Mouse (Mus musculus) embryonic facial prominence, embryonic 15.5 days (tissue): Measurements from ENCODE around the gene Cyp4f18. TPM values are rescaled to one million over a fixed set of nuclear protein-coding genes. Genes with fewer than 3 reads are reported as not detected.
A peak's percentile ranks its signal among the peaks of the same experiment; 100 is the strongest.

ENCODE experiments used
- ATAC-seq: fragments of 200-750 bp; cut with Nextera tagmentation; 2 replicates; pipeline ENCODE4 v1.8.0; 2017; ENCODE audit warnings: low read depth, moderate TSS enrichment; ENCODE audit not compliant: insufficient number of reproducible peaks, low FRiP score, low TSS enrichment
- H3K27ac ChIP-seq: fragments of 300-500 bp; sonication (generic); replicated peaks from 2 replicates; pipeline ENCODE4 v1.5.1; 2015; ENCODE audit warnings: mild to moderate bottlenecking, inconsistent platforms
- H3K27me3 ChIP-seq: fragments of 300-500 bp; sonication (generic); 2 replicates; pipeline ENCODE4 v1.6.1; 2015; ENCODE audit warnings: inconsistent platforms
- H3K36me3 ChIP-seq: fragments of 300-500 bp; sonication (generic); 2 replicates; pipeline ENCODE4 v1.6.1; 2015; ENCODE audit warnings: mild to moderate bottlenecking, inconsistent platforms
- H3K4me1 ChIP-seq: fragments of 300-500 bp; sonication (generic); 2 replicates; pipeline ENCODE4 v1.6.1; 2015; ENCODE audit warnings: inconsistent platforms
- H3K4me2 ChIP-seq: fragments of 300-500 bp; sonication (generic); replicated peaks from 2 replicates; pipeline ENCODE4 v1.6.1; 2015; ENCODE audit warnings: mild to moderate bottlenecking, inconsistent platforms
- H3K4me3 ChIP-seq: fragments of 300-500 bp; sonication (generic); replicated peaks from 2 replicates; pipeline ENCODE4 v1.5.1; 2015; ENCODE audit warnings: mild to moderate bottlenecking, inconsistent platforms
- H3K9ac ChIP-seq: fragments of 300-500 bp; sonication (generic); 2 replicates; pipeline ENCODE4 v1.6.1; 2015; ENCODE audit warnings: inconsistent platforms
- H3K9me3 ChIP-seq: fragments of 300-500 bp; sonication (generic); replicated peaks from 2 replicates; pipeline ENCODE4 v1.6.1; 2016; ENCODE audit warnings: inconsistent platforms
- WGBS: fragments of 180-500 bp; shearing (Covaris S2); methylation state at CpG from one replicate; pipeline ENCODE4 v1.1.7; 2015; 5-methylcytosine and 5-hydroxymethylcytosine counted together
- polyA plus RNA-seq: library from polyadenylated mRNA; unstranded; fragments of >200 nt; fragmentation: Nextera tagmentation; extraction: Ambion mirVana; gene quantifications from 2 replicates; pipeline ENCODE4 v1.2.1, GENCODE M21; 2015

The Cyp4f18 gene
- polyA plus RNA-seq, 1 experiment from 2014 or later, result 1.5 TPM

- no peak overlapping the region for H3K4me2 ChIP-seq
- H3K9me3 ChIP-seq, result no peaks in the 10 kb centered on the region
- no peak overlapping the region for H3K27ac ChIP-seq
- ATAC-seq, result no peak
- no peaks in the 10 kb centered on the region for H3K4me1 ChIP-seq
- H3K4me3 ChIP-seq, result no peak overlapping the region
- H3K27me3 ChIP-seq, result no peaks in the 10 kb centered on the region
- H3K9ac ChIP-seq, result no peak overlapping the region
- 65% methylated on average over 3 of the region's 3 CpGs for WGBS
- H3K36me3 ChIP-seq, result no peaks in the 10 kb centered on the region
These were observed 1.2 kb downstream of the Cyp4f18 start for GRCm38 (mm10) chr8:72008134-72008641.

- Histone ChIP-seq H3K36me3 (no peaks in the 10 kb centered on the region), H3K9me3 (no peaks in the 10 kb centered on the region), H3K4me2 (no peak overlapping the region), H3K9ac (no peak overlapping the region), H3K27ac (no peak overlapping the region), H3K27me3 (no peaks in the 10 kb centered on the region), H3K4me3 (no peak overlapping the region), H3K4me1 (no peaks in the 10 kb centered on the region)
- WGBS, result 72% methylated on average over 1 of the region's 1 CpGs
- ATAC-seq, result no peak
These were observed 2.7 kb downstream of the Cyp4f18 start for GRCm38 (mm10) chr8:72006763-72007162.

GRCm38 (mm10) chr8:72005912-72006311 lies 3.5 kb downstream of the Cyp4f18 start:
- H3K36me3 ChIP-seq, result no peaks in the 10 kb centered on the region
- ATAC-seq, result no peak
- H3K4me3 ChIP-seq, result no peak overlapping the region
- no peak overlapping the region for H3K4me2 ChIP-seq
- no peak overlapping the region for H3K9ac ChIP-seq
- no peak overlapping the region for H3K27ac ChIP-seq
- H3K4me1 ChIP-seq, result no peaks in the 10 kb centered on the region
- WGBS, result 83% methylated on average over 3 of the region's 3 CpGs
- H3K27me3 ChIP-seq, result no peaks in the 10 kb centered on the region
- H3K9me3 ChIP-seq, result no peaks in the 10 kb centered on the region

GRCm38 (mm10) chr8:72002942-72003341 lies 6.5 kb downstream of the Cyp4f18 start:
- Histone ChIP-seq H3K4me1 (no peaks in the 10 kb centered on the region), H3K27me3 (no peaks in the 10 kb centered on the region), H3K36me3 (no peaks in the 10 kb centered on the region), H3K9ac (no peak overlapping the region), H3K4me2 (no peak overlapping the region), H3K27ac (no peak overlapping the region), H3K4me3 (no peak overlapping the region), H3K9me3 (no peaks in the 10 kb centered on the region)
- ATAC-seq, result no peak

GRCm38 (mm10) chr8:72000223-72000622 lies 9.2 kb downstream of the Cyp4f18 start:
- no peak for ATAC-seq
- no peak overlapping the region for H3K9ac ChIP-seq
- H3K9me3 ChIP-seq, result no peaks in the 10 kb centered on the region
- 62% methylated on average over 3 of the region's 3 CpGs for WGBS
- no peaks in the 10 kb centered on the region for H3K27me3 ChIP-seq
- no peaks in the 10 kb centered on the region for H3K36me3 ChIP-seq
- H3K4me3 ChIP-seq, result no peak overlapping the region
- H3K27ac ChIP-seq, result no peak overlapping the region
- H3K4me1 ChIP-seq, result no peaks in the 10 kb centered on the region
- no peak overlapping the region for H3K4me2 ChIP-seq

GRCm38 (mm10) chr8:71999434-71999833 lies 10.0 kb downstream of the Cyp4f18 start:
- Histone ChIP-seq H3K4me3 (no peak overlapping the region), H3K27me3 (no peaks in the 10 kb centered on the region), H3K4me2 (no peak overlapping the region), H3K27ac (no peak overlapping the region), H3K9me3 (no peaks in the 10 kb centered on the region), H3K9ac (no peak overlapping the region), H3K36me3 (no peaks in the 10 kb centered on the region), H3K4me1 (no peaks in the 10 kb centered on the region)
- no peak for ATAC-seq
- 89% methylated on average over 1 of the region's 1 CpGs for WGBS

- Histone ChIP-seq H3K4me2 (peak overlapping the region; percentile 60), H3K27me3 (no peaks in the 10 kb centered on the region), H3K36me3 (no peaks in the 10 kb centered on the region), H3K4me3 (peak overlapping the region; percentile 48), H3K27ac (no peak overlapping the region), H3K9ac (0 out of 2 replicates have a peak overlapping the region, but pooled peaks have one; percentile 21), H3K9me3 (no peaks in the 10 kb centered on the region), H3K4me1 (0 out of 2 replicates have a peak, but pooled peaks cover 4% of the 10 kb centered on the region)
- WGBS, result 61% methylated on average over 13 of the region's 13 CpGs
- ATAC-seq, result no peak
These were observed 20.4 kb downstream of the Cyp4f18 start for GRCm38 (mm10) chr8:71988867-71989599.

GRCm38 (mm10) chr8:71988110-71988866 lies 21.1 kb downstream of the Cyp4f18 start:
- Histone ChIP-seq H3K4me2 (peak overlapping the region; percentile 60), H3K4me3 (peak overlapping the region; percentile 48), H3K9me3 (no peaks in the 10 kb centered on the region), H3K27ac (no peak overlapping the region), H3K4me1 (0 out of 2 replicates have a peak, but pooled peaks cover 4% of the 10 kb centered on the region), H3K36me3 (no peaks in the 10 kb centered on the region), H3K9ac (0 out of 2 replicates have a peak overlapping the region, but pooled peaks have one; percentile 21), H3K27me3 (no peaks in the 10 kb centered on the region)
- WGBS, result 15% methylated on average over 24 of the region's 24 CpGs
- ATAC-seq, result no peak

GRCm38 (mm10) chr8:71984601-71985000 lies 24.8 kb downstream of the Cyp4f18 start:
- Histone ChIP-seq H3K4me2 (no peak overlapping the region), H3K27ac (no peak overlapping the region), H3K9ac (no peak overlapping the region), H3K4me1 (0 out of 2 replicates have a peak, but pooled peaks cover 4% of the 10 kb centered on the region), H3K27me3 (no peaks in the 10 kb centered on the region), H3K9me3 (no peaks in the 10 kb centered on the region), H3K36me3 (no peaks in the 10 kb centered on the region), H3K4me3 (no peak overlapping the region)
- WGBS, result 60% methylated on average over 4 of the region's 4 CpGs
- ATAC-seq, result no peak; the same call in 1 of the 2 replicates

GRCm38 (mm10) chr8:71981456-71981855 lies 28.0 kb downstream of the Cyp4f18 start:
- H3K9ac ChIP-seq, result no peak overlapping the region
- WGBS, result 75% methylated on average over 4 of the region's 4 CpGs

GRCm38 (mm10) chr8:71981032-71981431 lies 28.4 kb downstream of the Cyp4f18 start:
- ATAC-seq, result no peak
- Histone ChIP-seq H3K4me2 (no peak overlapping the region), H3K9ac (no peak overlapping the region), H3K36me3 (no peaks in the 10 kb centered on the region), H3K27me3 (no peaks in the 10 kb centered on the region), H3K27ac (no peak overlapping the region), H3K4me1 (no peaks in the 10 kb centered on the region), H3K9me3 (no peaks in the 10 kb centered on the region), H3K4me3 (no peak overlapping the region)
- 63% methylated on average over 2 of the region's 2 CpGs for WGBS

More at GRCm38 (mm10) chr8:71981456-71981855, 28.0 kb downstream of the Cyp4f18 start:
- Histone ChIP-seq H3K4me3 (no peak overlapping the region), H3K36me3 (no peaks in the 10 kb centered on the region), H3K9me3 (no peaks in the 10 kb centered on the region), H3K4me2 (no peak overlapping the region), H3K27ac (no peak overlapping the region), H3K27me3 (no peaks in the 10 kb centered on the region), H3K4me1 (no peaks in the 10 kb centered on the region)
- no peak for ATAC-seq
